24 mouse cellular contexts compared by ENCODE assay signal in the genomic region with DNA sequence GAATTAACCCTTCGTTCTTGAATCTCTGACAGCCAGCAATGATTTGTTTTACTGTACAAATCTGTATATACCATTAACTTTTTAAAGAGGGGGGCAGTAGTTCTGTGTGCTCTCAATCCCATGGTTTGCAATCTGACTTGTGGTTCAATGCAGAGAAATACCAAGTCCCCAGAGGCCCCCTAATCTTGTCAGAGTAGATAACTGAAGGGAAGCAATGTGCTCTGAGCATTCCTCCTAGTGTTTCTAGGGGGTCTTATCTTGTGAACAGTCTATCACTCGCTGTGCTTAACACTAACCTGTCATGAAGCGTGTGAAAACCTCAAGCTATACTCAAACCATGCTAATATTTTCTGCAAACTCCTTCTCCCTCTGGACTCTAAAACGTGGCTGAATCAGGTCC. TPM values are rescaled to one million over a fixed set of nuclear protein-coding genes. Genes with fewer than 3 reads are reported as not detected.
DNase-seq lines count a peak whose midpoint lies in the region; ATAC-seq lines count a peak whose summit lies in the region.
"Had no signal": no experiment of that assay in that cellular context is flagged by ENCODE, and none has a peak within 500 bp of the region (broad histone marks: within the 10 kb centered on the region; RNA-seq: fewer than 3 reads in every experiment).

No protein-coding gene starts in this region.

- H3K27ac ChIP-seq in heart, embryonic 10.5 days, result peak overlapping the region; percentile 82
- H3K27ac ChIP-seq in heart, embryonic 14.5 days (replicated peaks in 1 of 2; ENCODE audit: control insufficient read depth in 1 of 2, insufficient read depth in 1 of 2, low read depth in 2 of 2, low read length in 2 of 2), result peak overlapping the region; percentile 45 to 74
- H3K27ac ChIP-seq in midbrain, embryonic 11.5 days (ENCODE audit: low read depth, low read length), result no peak overlapping the region
- no peak overlapping the region for H3K27ac ChIP-seq in midbrain, embryonic 15.5 days
- H3K27ac ChIP-seq: embryonic facial prominence, embryonic 12.5 days; hindbrain, embryonic 10.5 days; hindbrain, embryonic 14.5 days; intestine, embryonic 15.5 days; kidney, embryonic 15.5 days had no signal

- no peak for ATAC-seq in heart, embryonic 14.5 days (ENCODE audit: insufficient number of reproducible peaks, insufficient read depth, low FRiP score, low read depth)
- no peak for ATAC-seq in midbrain, embryonic 11.5 days (ENCODE audit: low FRiP score)
- ATAC-seq in midbrain, embryonic 15.5 days (replicated peaks), result no peak
- ATAC-seq: activated CD4-positive, CD25-positive, alpha-beta regulatory T cell, adult 4 months; CD4-positive, CD25-positive, alpha-beta regulatory T cell, adult 4 months; forebrain, postnatal 0 days; intestine, embryonic 15.5 days; Patski had no signal

- 10% methylated on average over 4 of the region's 4 CpGs for WGBS in heart, embryonic 10.5 days
- WGBS in heart, embryonic 14.5 days, result 9% methylated on average over 4 of the region's 4 CpGs
- 81% methylated on average over 4 of the region's 4 CpGs for WGBS in midbrain, embryonic 11.5 days
- 86% methylated on average over 4 of the region's 4 CpGs for WGBS in midbrain, embryonic 15.5 days

- peak overlapping the region; percentile 58 for H3K4me2 ChIP-seq in heart, embryonic 14.5 days (ENCODE audit: low read length)
- H3K4me2 ChIP-seq in midbrain, embryonic 11.5 days, result no peak overlapping the region
- no peak overlapping the region for H3K4me2 ChIP-seq in midbrain, embryonic 15.5 days
- H3K4me2 ChIP-seq: embryonic facial prominence, embryonic 12.5 days; hindbrain, embryonic 14.5 days; intestine, embryonic 15.5 days; kidney, embryonic 15.5 days had no signal

- peaks cover 46% of the 10 kb centered on the region for H3K4me1 ChIP-seq in heart, embryonic 10.5 days
- peaks cover 12 to 21% of the 10 kb centered on the region in 2 experiments for H3K4me1 ChIP-seq in heart, embryonic 14.5 days (ENCODE audit: control insufficient read depth in 2 of 2, insufficient read depth in 2 of 2, low read length in 2 of 2)
- peaks cover 16% of the 10 kb centered on the region for H3K4me1 ChIP-seq in midbrain, embryonic 11.5 days (ENCODE audit: control insufficient read depth, insufficient read depth, low read length)
- no peaks in the 10 kb centered on the region for H3K4me1 ChIP-seq in midbrain, embryonic 15.5 days
- H3K4me1 ChIP-seq: embryonic facial prominence, embryonic 12.5 days; intestine, embryonic 15.5 days had no signal

- H3K36me3 ChIP-seq in heart, embryonic 10.5 days, result no peaks in the 10 kb centered on the region
- no peaks in the 10 kb centered on the region for H3K36me3 ChIP-seq in heart, embryonic 14.5 days (ENCODE audit: control insufficient read depth, insufficient read depth, low read length)
- H3K36me3 ChIP-seq in midbrain, embryonic 11.5 days (ENCODE audit: control insufficient read depth, insufficient read depth, low read length), result no peaks in the 10 kb centered on the region
- H3K36me3 ChIP-seq in midbrain, embryonic 15.5 days (replicated peaks), result no peaks in the 10 kb centered on the region
- H3K36me3 ChIP-seq: embryonic facial prominence, embryonic 12.5 days; G1E; hindbrain, embryonic 10.5 days; intestine, embryonic 15.5 days; kidney, embryonic 15.5 days had no signal

- peaks cover 9% of the 10 kb centered on the region; the same call in 1 of the 2 replicates for H3K27me3 ChIP-seq in heart, embryonic 10.5 days (ENCODE audit: insufficient read depth, poor library complexity, severe bottlenecking)
- no peaks in the 10 kb centered on the region for H3K27me3 ChIP-seq in heart, embryonic 14.5 days (ENCODE audit: control insufficient read depth, insufficient read depth, low read length)
- no peaks in the 10 kb centered on the region for H3K27me3 ChIP-seq in midbrain, embryonic 11.5 days (ENCODE audit: control insufficient read depth, insufficient read depth, low read length)
- no peaks in the 10 kb centered on the region for H3K27me3 ChIP-seq in midbrain, embryonic 15.5 days (replicated peaks)
- H3K27me3 ChIP-seq: embryonic facial prominence, embryonic 12.5 days; intestine, embryonic 15.5 days; kidney, embryonic 15.5 days; Patski had no signal

- intact Hi-C loops in heart, postnatal 14 days (cut with DNase I), result no loop called here

- peak overlapping the region; percentile 51; the same call in 1 of the 2 replicates for H3K9ac ChIP-seq in heart, embryonic 14.5 days (ENCODE audit: low read length)
- no peak overlapping the region for H3K9ac ChIP-seq in midbrain, embryonic 11.5 days (ENCODE audit: low read length)
- no peak overlapping the region for H3K9ac ChIP-seq in midbrain, embryonic 15.5 days
- H3K9ac ChIP-seq: embryonic facial prominence, embryonic 12.5 days; forebrain, postnatal 0 days; hindbrain, embryonic 14.5 days; intestine, embryonic 15.5 days; kidney, embryonic 15.5 days had no signal

- no peak for DNase-seq in heart, embryonic 10.5 days (ENCODE audit: low spot score)
- no peak for DNase-seq in heart, adult 8-10 months (ENCODE audit: low spot score)
- no peak for DNase-seq in heart, postnatal 14 days
- peak; percentile 73 for DNase-seq in midbrain, embryonic 11.5 days (ENCODE audit: low spot score, missing footprints)
- DNase-seq in kidney, adult 9 months, result no peak
- DNase-seq: adrenal gland, postnatal 14 days; B cell, adult 2 months; cerebellum, adult 11-12 months; cerebellum, adult 9-10 months; cerebellum, postnatal 25 days; forebrain, postnatal 0 days; gastrocnemius, postnatal 14 days; kidney, adult 18-20 months had no signal

- H3K4me3 ChIP-seq in heart, embryonic 10.5 days, result peak overlapping the region; percentile 43
- peak overlapping the region in 1 of 2 experiments; percentile 12; a peak in 2 of 4 replicates for H3K4me3 ChIP-seq in heart, embryonic 14.5 days (ENCODE audit: control insufficient read depth in 1 of 2, insufficient read depth in 1 of 2, low read depth in 1 of 2, low read length in 2 of 2)
- no peak overlapping the region for H3K4me3 ChIP-seq in midbrain, embryonic 11.5 days (ENCODE audit: low read depth, low read length)
- no peak overlapping the region for H3K4me3 ChIP-seq in midbrain, embryonic 15.5 days
- H3K4me3 ChIP-seq: embryonic facial prominence, embryonic 12.5 days; hindbrain, embryonic 10.5 days; intestine, embryonic 15.5 days; kidney, embryonic 15.5 days had no signal

- no peaks in the 10 kb centered on the region for H3K9me3 ChIP-seq in heart, embryonic 10.5 days
- H3K9me3 ChIP-seq in heart, embryonic 14.5 days (ENCODE audit: control insufficient read depth, low read length), result no peaks in the 10 kb centered on the region
- no peaks in the 10 kb centered on the region for H3K9me3 ChIP-seq in midbrain, embryonic 11.5 days (ENCODE audit: control insufficient read depth, low read length)
- H3K9me3 ChIP-seq in midbrain, embryonic 15.5 days, result no peaks in the 10 kb centered on the region
- H3K9me3 ChIP-seq: embryonic facial prominence, embryonic 12.5 days; G1E; hindbrain, embryonic 10.5 days; intestine, embryonic 15.5 days; kidney, embryonic 15.5 days had no signal

RNA-seq across cellular contexts. Expression of a gene that starts 34.6 kb away (rescaled TPM):
- polyA plus RNA-seq in heart, embryonic 10.5 days (2016; fragmentation: Nextera tagmentation; extraction: Ambion mirVana), result 162 and 264 TPM in 2 replicates
- total RNA-seq in heart, adult 8-10 months (2022), result 100 to 1,000 TPM; 698 to 745 (median 734) TPM
- polyA plus RNA-seq in heart, embryonic 14.5 days (2014; fragmentation: Nextera tagmentation; extraction: Ambion mirVana), result 241 and 266 TPM in 2 replicates
- total RNA-seq in heart, postnatal 14 days (2021), result 100 to 1,000 TPM; 678 to 728 TPM
- 17.5 and 20.3 TPM in 2 replicates for polyA plus RNA-seq in midbrain, embryonic 11.5 days (2014; fragmentation: Nextera tagmentation; extraction: Ambion mirVana)
- 12.7 and 14.1 TPM in 2 replicates for polyA plus RNA-seq in midbrain, embryonic 15.5 days (2015; fragmentation: Nextera tagmentation; extraction: Ambion mirVana)

Comparison
In these comparisons a context has a peak if more than half of its experiments do, and no peak if none do; other contexts are left out.
1. H3K27ac ChIP-seq: peak in heart, embryonic 10.5 days (single experiment) and heart, embryonic 14.5 days (2 of 2); none in midbrain, embryonic 11.5 days (single experiment) and midbrain, embryonic 15.5 days (single experiment).